Mouse (Mus musculus): ENCODE measurements around the gene Lag3. TPM values are rescaled to one million over a fixed set of nuclear protein-coding genes. Genes with fewer than 3 reads are reported as not detected.

Lag3 gene
- polyA plus RNA-seq, 1 experiment from 2014 or later: 2.9 TPM

DNA sequence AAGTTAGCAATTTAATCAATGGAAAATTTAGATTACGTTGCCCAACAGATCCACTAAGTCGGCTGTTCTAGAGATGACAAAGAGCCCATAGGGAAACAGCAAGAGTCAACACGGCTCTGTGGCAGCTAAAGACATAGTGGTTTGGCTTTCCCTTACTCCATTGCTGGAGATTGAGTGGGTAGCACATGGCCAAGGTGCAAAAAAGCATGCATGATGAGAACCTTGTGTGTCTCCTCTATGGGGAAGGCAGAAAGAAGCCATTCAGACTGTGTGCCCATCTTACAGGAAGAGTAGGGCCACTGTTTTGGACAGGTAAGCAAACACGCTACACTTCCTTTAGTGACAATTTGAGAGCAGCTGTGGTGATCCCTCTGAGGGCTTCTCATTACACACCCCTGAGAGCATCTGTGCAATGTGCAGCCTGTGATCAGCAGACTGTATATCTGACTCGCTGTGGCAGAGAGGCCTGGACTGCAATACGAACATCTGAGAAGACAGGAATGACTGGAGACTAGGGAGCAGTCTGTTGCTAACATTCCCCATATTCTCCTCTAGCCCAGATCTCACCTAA lies 22.9 kb downstream of the Lag3 start:
- Histone ChIP-seq H3K9me3 (no peaks in the 10 kb centered on the region), H3K27ac (no peak overlapping the region), H3K4me3 (no peak overlapping the region), H3K9ac (no peak overlapping the region), H3K4me1 (no peaks in the 10 kb centered on the region), H3K36me3 (no peaks in the 10 kb centered on the region), H3K4me2 (no peak overlapping the region), H3K27me3 (no peaks in the 10 kb centered on the region)
- 85% methylated on average over 6 of the region's 6 CpGs for WGBS
- ATAC-seq (ENCODE audit: insufficient number of reproducible peaks, insufficient read depth, low FRiP score, low TSS enrichment, low read depth): no peak

DNA sequence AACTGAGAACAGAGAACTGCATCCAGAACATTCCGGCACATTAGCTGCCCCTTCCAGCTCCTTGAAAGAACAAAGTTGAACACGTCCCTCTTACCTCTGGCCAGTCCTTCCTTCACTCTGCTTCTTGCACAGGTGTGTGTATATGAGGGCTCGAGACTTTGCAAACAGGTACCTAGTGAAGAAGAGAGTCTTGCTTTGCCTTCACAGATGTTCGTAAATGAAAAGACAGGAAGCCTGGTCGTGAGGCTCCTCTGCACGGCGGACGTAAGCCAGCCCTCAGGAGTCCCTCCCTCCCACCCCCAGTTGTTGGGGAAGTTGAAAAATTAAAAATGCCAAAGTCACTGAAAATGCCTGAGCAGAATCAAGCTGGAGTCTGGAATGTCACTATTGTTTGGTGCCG lies 23.5 kb downstream of the Lag3 start, which contains the start of gene Cd4:
Gene Cd4, minus strand, starts transcription at position 236 of the 400 bp plus-strand sequence.
- H3K9ac ChIP-seq: no peak within 1 kb of the TSS
- H3K9me3 ChIP-seq: no peaks in the 10 kb centered on the region
- no peak within 1 kb of the TSS for H3K27ac ChIP-seq
- H3K4me2 ChIP-seq: no peak within 1 kb of the TSS
- H3K4me3 ChIP-seq: no peak within 1 kb of the TSS
- H3K4me1 ChIP-seq: no peaks in the 10 kb centered on the region
- no peaks in the 10 kb centered on the region for H3K36me3 ChIP-seq
- no peak for ATAC-seq (ENCODE audit: insufficient number of reproducible peaks, insufficient read depth, low FRiP score, low TSS enrichment, low read depth)
- 84% methylated on average over 9 of the region's 9 CpGs for WGBS
- H3K27me3 ChIP-seq: no peaks in the 10 kb centered on the region

DNA sequence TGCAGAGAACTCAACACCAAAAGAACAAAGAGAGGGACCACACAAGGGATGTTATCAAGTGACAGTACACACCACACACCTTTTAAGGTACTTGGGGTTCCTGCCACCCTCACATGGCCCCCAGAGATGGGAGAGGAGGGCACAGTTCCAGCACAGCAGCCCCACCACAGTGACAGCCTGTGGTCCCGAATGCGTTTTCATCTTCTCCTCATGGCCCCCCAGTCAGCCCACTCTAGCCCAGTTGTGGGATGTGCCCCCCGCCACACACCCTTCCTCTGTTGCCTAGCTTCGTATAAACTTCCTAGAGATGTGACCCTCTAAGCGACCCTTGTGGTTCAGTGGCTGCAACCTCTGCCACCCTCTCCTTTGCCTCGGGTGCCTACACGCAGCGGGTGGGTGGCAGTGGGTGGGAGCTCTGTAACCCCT lies 25.5 kb downstream of the Lag3 start:
- Histone ChIP-seq H3K9me3 (no peaks in the 10 kb centered on the region), H3K4me3 (no peak overlapping the region), H3K4me1 (no peaks in the 10 kb centered on the region), H3K27me3 (no peaks in the 10 kb centered on the region), H3K9ac (no peak overlapping the region), H3K4me2 (no peak overlapping the region), H3K27ac (no peak overlapping the region), H3K36me3 (no peaks in the 10 kb centered on the region)
- no peak for ATAC-seq (ENCODE audit: insufficient number of reproducible peaks, insufficient read depth, low FRiP score, low TSS enrichment, low read depth)
- WGBS: 87% methylated on average over 8 of the region's 8 CpGs

DNA sequence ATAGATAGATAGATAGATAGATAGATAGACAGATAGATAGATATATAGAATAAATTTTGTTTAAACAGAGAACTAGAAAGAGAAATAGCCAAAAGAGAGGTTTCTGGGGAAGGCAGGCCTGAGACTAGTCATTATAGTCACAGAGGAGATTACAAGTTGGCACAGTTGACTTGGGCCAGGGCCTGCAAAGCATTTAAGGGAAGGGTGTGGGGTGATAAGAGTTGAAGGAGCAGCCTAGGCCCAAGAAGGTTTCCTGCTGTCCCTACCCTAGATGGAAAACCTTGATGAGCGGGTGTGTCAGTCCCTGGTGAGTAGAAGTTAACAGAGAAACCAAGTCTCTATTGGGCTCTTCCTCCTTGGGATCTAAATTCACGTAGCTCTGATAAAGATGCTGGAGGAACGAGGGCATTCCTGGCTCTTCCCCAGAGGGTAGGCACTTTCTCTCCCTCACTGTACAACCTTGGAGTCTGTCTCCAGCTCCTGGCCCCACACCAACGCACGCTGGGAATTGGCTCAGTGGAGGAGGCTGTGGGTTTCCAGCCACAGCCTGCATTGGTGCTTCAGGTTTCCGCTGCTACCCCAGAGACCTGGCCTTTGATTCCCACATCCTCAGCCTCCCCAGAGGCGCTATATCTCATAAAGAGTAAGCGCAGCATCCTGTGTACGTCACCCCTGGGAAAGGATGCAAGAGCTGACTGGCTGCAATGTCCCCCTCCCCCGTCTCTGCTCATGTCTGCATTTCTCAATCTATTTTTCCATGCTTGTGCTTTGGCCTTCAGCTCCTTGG lies 26.6 kb downstream of the Lag3 start:
- Histone ChIP-seq H3K4me2 (no peak overlapping the region), H3K27me3 (no peaks in the 10 kb centered on the region), H3K36me3 (no peaks in the 10 kb centered on the region), H3K9me3 (no peaks in the 10 kb centered on the region), H3K9ac (no peak overlapping the region), H3K27ac (no peak overlapping the region), H3K4me3 (no peak overlapping the region), H3K4me1 (no peaks in the 10 kb centered on the region)
- ATAC-seq (ENCODE audit: insufficient number of reproducible peaks, insufficient read depth, low FRiP score, low TSS enrichment, low read depth): no peak
- 67% methylated on average over 10 of the region's 10 CpGs for WGBS

DNA sequence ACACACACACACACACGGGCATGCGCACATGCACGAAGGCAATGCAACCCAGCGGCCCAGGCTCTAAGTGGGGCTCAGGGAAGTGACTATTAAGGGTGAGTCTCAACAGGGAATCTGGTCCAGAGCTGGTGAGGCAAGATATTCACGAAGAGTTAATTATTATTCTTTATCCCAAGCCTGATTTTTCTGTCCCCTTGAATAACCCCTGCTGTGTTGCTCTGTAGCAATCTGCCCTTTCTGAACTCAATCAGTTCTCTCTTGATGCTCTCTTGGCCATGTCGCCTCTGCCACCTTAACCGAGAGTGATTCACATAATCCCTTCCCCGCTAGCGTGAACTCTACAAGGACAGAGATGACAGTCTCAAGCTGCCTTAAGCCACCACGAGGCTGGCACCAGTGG lies 28.2 kb downstream of the Lag3 start:
- Histone ChIP-seq H3K9ac (no peak overlapping the region), H3K36me3 (no peaks in the 10 kb centered on the region), H3K9me3 (no peaks in the 10 kb centered on the region), H3K27ac (no peak overlapping the region), H3K4me3 (no peak overlapping the region), H3K4me2 (no peak overlapping the region), H3K4me1 (no peaks in the 10 kb centered on the region), H3K27me3 (no peaks in the 10 kb centered on the region)
- WGBS: 76% methylated on average over 10 of the region's 10 CpGs
- no peak for ATAC-seq (ENCODE audit: insufficient number of reproducible peaks, insufficient read depth, low FRiP score, low TSS enrichment, low read depth)

DNA sequence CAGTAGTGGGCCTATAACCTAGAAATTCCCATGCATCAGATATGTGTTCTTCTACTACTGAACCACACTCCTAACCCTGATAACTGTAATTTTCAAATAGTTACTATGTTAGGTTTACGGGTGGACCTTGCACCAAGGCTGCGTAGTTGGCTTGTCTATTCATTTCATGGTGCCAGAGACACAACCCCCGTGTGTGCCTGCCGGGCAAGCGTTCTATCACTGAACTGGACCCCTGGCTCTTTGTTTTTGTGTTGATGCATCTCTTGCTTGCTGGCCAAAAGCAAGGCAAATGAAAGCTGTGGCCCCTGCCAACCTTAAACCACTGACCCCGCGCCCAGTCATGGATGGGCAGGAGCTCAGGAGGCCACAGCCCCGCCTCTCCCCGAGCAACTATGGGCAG lies 29.7 kb downstream of the Lag3 start:
- H3K27me3 ChIP-seq: no peaks in the 10 kb centered on the region
- no peaks in the 10 kb centered on the region for H3K9me3 ChIP-seq
- no peak for ATAC-seq (ENCODE audit: insufficient number of reproducible peaks, insufficient read depth, low FRiP score, low TSS enrichment, low read depth)
- no peaks in the 10 kb centered on the region for H3K36me3 ChIP-seq
- H3K27ac ChIP-seq: no peak overlapping the region
- no peak overlapping the region for H3K9ac ChIP-seq
- WGBS: 90% methylated on average over 9 of the region's 9 CpGs
- H3K4me3 ChIP-seq: no peak overlapping the region
- H3K4me2 ChIP-seq: no peak overlapping the region
- H3K4me1 ChIP-seq: no peaks in the 10 kb centered on the region

DNA sequence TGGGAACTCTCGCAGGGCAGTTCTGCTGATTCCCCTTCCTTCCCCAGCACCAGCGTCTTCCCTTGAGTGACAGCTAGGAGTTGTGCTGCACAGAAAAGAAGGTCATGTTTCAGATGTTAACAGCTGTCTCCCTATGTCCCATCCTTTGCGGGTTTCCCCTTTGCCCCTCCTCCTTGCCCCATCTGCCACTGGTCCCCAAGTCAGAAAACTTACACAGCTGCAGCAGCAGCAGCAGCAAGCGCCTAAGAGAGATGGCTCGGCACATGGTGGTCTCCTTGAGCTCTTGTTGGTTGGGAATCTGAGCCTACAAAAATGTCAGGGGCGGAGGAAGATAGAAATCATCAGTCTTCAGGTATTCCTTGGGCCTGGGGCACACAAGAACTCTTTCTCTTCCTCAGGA lies 32.1 kb downstream of the Lag3 start:
- H3K36me3 ChIP-seq: no peaks in the 10 kb centered on the region
- no peak for ATAC-seq (ENCODE audit: insufficient number of reproducible peaks, insufficient read depth, low FRiP score, low TSS enrichment, low read depth)
- H3K27me3 ChIP-seq: no peaks in the 10 kb centered on the region
- no peaks in the 10 kb centered on the region for H3K9me3 ChIP-seq
- no peaks in the 10 kb centered on the region for H3K4me1 ChIP-seq
- WGBS: 43% methylated on average over 6 of the region's 6 CpGs
- H3K27ac ChIP-seq: no peak overlapping the region
- no peak overlapping the region for H3K4me3 ChIP-seq
- H3K9ac ChIP-seq: no peak overlapping the region
- no peak overlapping the region for H3K4me2 ChIP-seq

DNA sequence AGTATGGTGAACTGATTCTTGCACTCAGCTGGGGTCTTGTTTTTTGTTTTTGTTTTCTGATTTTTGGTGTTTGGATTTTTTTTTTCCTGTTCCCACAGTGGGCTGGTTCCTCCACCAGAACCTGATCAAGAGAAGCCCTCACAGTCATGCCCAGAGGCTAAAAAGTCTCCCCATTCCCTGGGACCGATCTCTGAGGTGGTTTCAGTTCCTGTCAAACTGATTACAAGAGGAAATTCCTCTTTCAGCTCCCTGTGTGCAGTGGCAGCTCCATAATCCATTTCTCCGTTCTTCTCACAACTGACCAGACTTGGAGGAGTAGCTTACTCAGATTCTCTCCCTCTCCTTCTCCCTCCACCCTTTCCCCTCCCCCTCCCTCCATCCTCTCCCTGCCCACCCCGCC lies 37.2 kb downstream of the Lag3 start:
- Histone ChIP-seq H3K4me2 (no peak overlapping the region), H3K4me3 (no peak overlapping the region), H3K9me3 (no peaks in the 10 kb centered on the region), H3K4me1 (no peaks in the 10 kb centered on the region), H3K36me3 (no peaks in the 10 kb centered on the region), H3K27me3 (no peaks in the 10 kb centered on the region), H3K9ac (no peak overlapping the region), H3K27ac (no peak overlapping the region)
- no peak for ATAC-seq (ENCODE audit: insufficient number of reproducible peaks, insufficient read depth, low FRiP score, low TSS enrichment, low read depth)
- 21% methylated on average over 3 of the region's 3 CpGs for WGBS

DNA sequence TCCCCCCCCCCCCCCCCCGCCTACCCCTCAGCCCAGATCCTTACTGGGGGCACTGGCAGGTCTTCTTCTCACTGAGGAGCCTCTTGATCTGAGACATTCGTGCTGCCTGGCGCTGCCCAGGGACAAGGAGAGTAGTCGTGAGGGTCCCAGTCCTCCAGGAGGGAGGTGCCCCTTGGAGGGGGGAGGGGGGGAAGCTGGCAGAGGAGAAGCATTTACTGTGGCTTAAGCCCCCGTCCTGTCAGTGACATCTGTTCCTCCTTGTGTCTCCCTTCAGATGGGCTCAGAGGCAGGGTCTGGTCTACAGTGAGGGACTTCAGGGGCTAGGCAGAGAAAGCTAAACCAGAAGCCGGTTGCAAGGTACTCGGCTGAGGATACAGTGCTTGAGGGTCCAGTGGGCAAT lies 44.9 kb downstream of the Lag3 start:
- no peak overlapping the region for H3K4me3 ChIP-seq
- H3K4me2 ChIP-seq: no peak overlapping the region
- no peaks in the 10 kb centered on the region for H3K36me3 ChIP-seq
- H3K9ac ChIP-seq: no peak overlapping the region
- H3K27ac ChIP-seq: no peak overlapping the region
- no peaks in the 10 kb centered on the region for H3K9me3 ChIP-seq
- peaks cover 37% of the 10 kb centered on the region for H3K27me3 ChIP-seq
- peaks cover 27% of the 10 kb centered on the region for H3K4me1 ChIP-seq
- 51% methylated on average over 6 of the region's 7 CpGs for WGBS
- ATAC-seq (ENCODE audit: insufficient number of reproducible peaks, insufficient read depth, low FRiP score, low TSS enrichment, low read depth): no peak

DNA sequence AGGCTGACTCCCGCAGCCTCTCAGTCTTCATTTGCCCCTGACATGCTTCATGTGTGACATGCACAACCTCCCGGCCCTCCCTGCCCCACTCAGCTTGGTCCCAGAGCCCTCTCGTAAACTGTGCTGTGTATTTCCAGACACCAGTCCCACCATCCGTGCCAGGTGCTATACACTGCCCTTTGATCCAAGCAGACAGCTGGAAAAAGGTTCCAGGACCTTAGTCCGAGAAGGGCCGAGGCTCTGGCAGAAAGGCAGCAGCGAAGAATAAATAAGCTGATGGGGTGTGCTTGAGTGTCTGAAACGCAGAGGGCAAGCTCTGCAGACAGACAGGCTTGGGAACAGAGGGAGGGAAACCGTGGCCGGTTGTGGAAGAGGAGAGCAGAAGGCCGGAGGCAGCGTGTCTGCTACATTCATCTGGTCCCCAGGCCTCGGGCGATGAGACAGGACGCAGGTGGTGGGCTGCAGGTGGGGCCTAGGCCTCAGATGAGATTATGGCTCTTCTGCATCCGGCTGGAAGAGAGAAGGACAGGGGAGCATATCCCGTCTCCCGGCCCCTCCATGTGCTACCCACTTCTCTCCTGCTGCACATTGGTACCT lies 45.6 kb downstream of the Lag3 start:
- Histone ChIP-seq H3K27me3 (peaks cover 42% of the 10 kb centered on the region), H3K36me3 (no peaks in the 10 kb centered on the region), H3K9ac (peak overlapping the region; percentile 33; the same call in 1 of the 2 replicates), H3K4me3 (no peak overlapping the region), H3K27ac (no peak overlapping the region), H3K9me3 (no peaks in the 10 kb centered on the region), H3K4me2 (no peak overlapping the region), H3K4me1 (peaks cover 32% of the 10 kb centered on the region)
- 46% methylated on average over 18 of the region's 18 CpGs for WGBS
- ATAC-seq (ENCODE audit: insufficient number of reproducible peaks, insufficient read depth, low FRiP score, low TSS enrichment, low read depth): no peak

DNA sequence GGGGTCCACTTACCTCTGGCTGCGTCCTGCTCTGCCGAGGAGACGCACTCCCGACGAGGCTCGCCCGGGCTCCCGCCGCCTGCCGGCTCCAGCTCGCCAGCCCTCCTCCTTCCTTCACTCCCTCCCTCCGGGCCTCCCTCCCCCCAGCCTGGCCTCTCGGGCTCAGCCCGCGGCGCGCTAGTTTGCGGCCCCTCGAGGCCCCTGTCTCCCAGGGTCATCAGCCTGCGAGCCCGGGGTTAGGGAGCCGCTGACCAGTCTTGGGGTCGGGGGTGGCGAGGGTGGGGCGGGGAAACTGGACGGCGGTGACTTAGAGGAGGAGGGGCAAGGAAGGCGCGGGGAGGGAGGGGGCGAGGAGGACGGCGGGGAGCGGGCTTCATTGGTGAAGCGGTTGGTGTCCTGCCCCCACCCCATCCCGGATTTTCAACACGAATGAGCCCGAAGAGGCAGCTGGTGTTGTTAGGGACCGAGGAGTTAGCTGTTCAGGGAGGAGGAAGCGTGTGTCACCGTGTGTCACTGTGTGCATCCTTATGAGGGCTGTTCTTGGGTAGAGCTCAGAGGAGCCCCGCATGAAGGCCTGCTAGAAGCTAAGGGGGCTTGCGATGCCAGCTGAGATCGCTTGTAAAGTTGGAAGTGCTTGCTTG lies 47.7 kb downstream of the Lag3 start, which contains the start of gene Gpr162:
Gene Gpr162, minus strand, starts transcription at position 326 of the 641 bp plus-strand sequence.
- Histone ChIP-seq H3K27me3 (peaks cover 42% of the 10 kb centered on the region), H3K4me2 (peak within 1 kb of the TSS; percentile 84)
- 1% methylated on average over 42 of the region's 43 CpGs for WGBS

More for the DNA sequence above, 47.7 kb downstream of the Lag3 start, which contains the start of gene Gpr162:
- Histone ChIP-seq H3K27ac (peak within 1 kb of the TSS; percentile 28; the same call in 1 of the 2 replicates), H3K4me3 (peak within 1 kb of the TSS; percentile 55), H3K36me3 (no peaks in the 10 kb centered on the region), H3K9ac (peak within 1 kb of the TSS; percentile 78), H3K4me1 (peaks cover 49% of the 10 kb centered on the region), H3K9me3 (no peaks in the 10 kb centered on the region)
- ATAC-seq (ENCODE audit: insufficient number of reproducible peaks, insufficient read depth, low FRiP score, low TSS enrichment, low read depth): 0 out of 2 replicates have a peak, but pooled peaks have one; percentile 1

Data from embryonic facial prominence, embryonic 13.5 days (tissue).